In genomic region chr13:50464621-50465562, GRCm38 (mm10) we compare ENCODE assay signal across 9 mouse cellular contexts. TPM values are rescaled to one million over a fixed set of nuclear protein-coding genes. Genes with fewer than 3 reads are reported as not detected.
DNase-seq lines count a peak whose midpoint lies in the region; ATAC-seq and TF ChIP-seq lines count a peak whose summit lies in the region.
"Had no signal": no experiment of that assay in that cellular context is flagged by ENCODE, and none has a peak within 500 bp of the region (broad histone marks: within the 10 kb centered on the region; RNA-seq: fewer than 3 reads in every experiment).

No protein-coding gene starts in this region.

- peak; percentile 53 for ATAC-seq in hindbrain, postnatal 0 days
- no peak for ATAC-seq in liver, embryonic 15.5 days (ENCODE audit: insufficient read depth)

- DNase-seq in ES-E14 (ENCODE audit: low read depth, low spot score) = no peak
- DNase-seq in adrenal gland, postnatal 36 days = peak; percentile 14 to 39
- DNase-seq in hindbrain, postnatal 0 days (ENCODE audit: low spot score) = no peak
- DNase-seq in right cerebral cortex, adult 2 months (ENCODE audit: low spot score in 2 of 2) = no peak
- no peak for DNase-seq in left cerebral cortex, postnatal 4 days
- no peak for DNase-seq in cerebellum, postnatal 36 days
- no peak for DNase-seq in right cerebral cortex, postnatal 14 days

- H3K27me3 ChIP-seq in hindbrain, postnatal 0 days (ENCODE audit: insufficient read depth, low read length) = no peaks in the 10 kb centered on the region
- no peaks in the 10 kb centered on the region for H3K27me3 ChIP-seq in liver, embryonic 15.5 days

- no peaks in the 10 kb centered on the region for H3K36me3 ChIP-seq in ES-E14 (ENCODE audit: control insufficient read depth, insufficient read depth, low read length, poor library complexity, severe bottlenecking)
- no peaks in the 10 kb centered on the region for H3K36me3 ChIP-seq in hindbrain, postnatal 0 days (ENCODE audit: insufficient read depth, low read length)
- H3K36me3 ChIP-seq in liver, embryonic 15.5 days (replicated peaks) = no peaks in the 10 kb centered on the region

- in situ Hi-C loops in ES-E14 (cut with MboI; ENCODE audit: low sequenced_read_pairs in 2 of 2, unreplicated experiment in 2 of 2) = no loop called here

- no peak for TF ChIP-seq CTCF in hindbrain, postnatal 0 days (IDR thresholded peaks at IDR 0.05; ENCODE audit: low read depth)

- WGBS in hindbrain, postnatal 0 days = 44% methylated on average over 27 of the region's 27 CpGs
- WGBS in liver, embryonic 15.5 days (ENCODE audit: insufficient replicate concordance) = 30% methylated on average over 27 of the region's 27 CpGs

- H3K9ac ChIP-seq in ES-E14 (ENCODE audit: insufficient read depth, low read depth, low read length, poor library complexity, severe bottlenecking) = peak overlapping the region; percentile 46; the same call in 1 of the 2 replicates
- H3K9ac ChIP-seq in hindbrain, postnatal 0 days (replicated peaks; ENCODE audit: low read length) = no peak overlapping the region
- H3K9ac ChIP-seq in liver, embryonic 15.5 days = no peak overlapping the region

- H3K4me3 ChIP-seq in ES-E14 (ENCODE audit: insufficient read depth in 1 of 2, low read depth in 1 of 2, low read length in 2 of 2, poor library complexity in 1 of 2, severe bottlenecking in 1 of 2) = peak overlapping the region; percentile 40 to 55
- H3K4me3 ChIP-seq in hindbrain, postnatal 0 days (ENCODE audit: low read length) = peak overlapping the region; percentile 17
- no peak overlapping the region for H3K4me3 ChIP-seq in liver, embryonic 15.5 days (replicated peaks)

- peaks cover 11 to 16% of the 10 kb centered on the region in 2 experiments; a peak in 3 of 4 replicates for H3K4me1 ChIP-seq in ES-E14 (ENCODE audit: control insufficient read depth in 2 of 2, insufficient read depth in 2 of 2, low read length in 2 of 2, poor library complexity in 1 of 2)
- no peaks in the 10 kb centered on the region for H3K4me1 ChIP-seq in hindbrain, postnatal 0 days (ENCODE audit: insufficient read depth, low read length)
- no peaks in the 10 kb centered on the region for H3K4me1 ChIP-seq in liver, embryonic 15.5 days (replicated peaks)

- intact Hi-C loops in left cerebral cortex, postnatal 4 days (cut with DNase I) = no loop called here

- no peak overlapping the region for H3K27ac ChIP-seq in ES-E14 (ENCODE audit: insufficient read depth, low read depth, low read length, poor library complexity, severe bottlenecking)
- H3K27ac ChIP-seq in hindbrain, postnatal 0 days = no peak overlapping the region
- H3K27ac ChIP-seq in liver, embryonic 15.5 days (replicated peaks) = no peak overlapping the region
- H3K27ac ChIP-seq: macrophage had no signal

- H3K4me2 ChIP-seq in hindbrain, postnatal 0 days (ENCODE audit: low read depth, low read length) = peak overlapping the region; percentile 39
- peak overlapping the region; percentile 16 for H3K4me2 ChIP-seq in liver, embryonic 15.5 days

- H3K9me3 ChIP-seq in ES-E14 (ENCODE audit: control insufficient read depth, insufficient read depth, low read depth, low read length) = no peaks in the 10 kb centered on the region
- H3K9me3 ChIP-seq in hindbrain, postnatal 0 days (ENCODE audit: low read length) = no peaks in the 10 kb centered on the region
- no peaks in the 10 kb centered on the region for H3K9me3 ChIP-seq in liver, embryonic 15.5 days (replicated peaks)

TF ChIP-seq in ES-E14, 5 proteins besides CTCF, POLR2A, EP300 and RAD21:
- TF ChIP-seq ZC3H11A (IDR thresholded peaks at IDR 0.05; ENCODE audit: borderline replicate concordance, low read depth, low read length) = no peak
- no peak for TF ChIP-seq ZNF384 (IDR thresholded peaks at IDR 0.05; ENCODE audit: low read depth, low read length)
TF ChIP-seq in ES-E14: peak in this region for 0.

RNA-seq across cellular contexts. Expression of gene Nutm2, which starts 2.2 kb away (rescaled TPM):
- 0.11 TPM in 1 of 2 replicates, not detected in the other for total RNA-seq in ES-E14 (2012; rRNA removed)
- not detected for total RNA-seq in adrenal gland, postnatal 36 days (2021)
- total RNA-seq in hindbrain, postnatal 0 days (2014; rRNA removed) = not detected in 2 replicates
- polyA plus RNA-seq in hindbrain, postnatal 0 days (2015; fragmentation: Nextera tagmentation; extraction: Ambion mirVana) = not detected in 2 replicates
- polyA plus RNA-seq in liver, embryonic 15.5 days (2015; fragmentation: Nextera tagmentation; extraction: Ambion mirVana) = not detected in 2 replicates
- not detected for total RNA-seq in left cerebral cortex, postnatal 4 days (2021)
- polyA plus RNA-seq: macrophage had no signal

RNA-seq across cellular contexts. Expression of gene Gm47429, which starts 21.2 kb away (rescaled TPM):
- total RNA-seq in ES-E14 (2012; rRNA removed) = 0.67 TPM in 1 of 2 replicates, not detected in the other
- total RNA-seq in adrenal gland, postnatal 36 days (2021) = not detected
- total RNA-seq in hindbrain, postnatal 0 days (2014; rRNA removed) = not detected in 2 replicates
- polyA plus RNA-seq in hindbrain, postnatal 0 days (2015; fragmentation: Nextera tagmentation; extraction: Ambion mirVana) = not detected in 2 replicates
- polyA plus RNA-seq in liver, embryonic 15.5 days (2015; fragmentation: Nextera tagmentation; extraction: Ambion mirVana) = not detected in 2 replicates
- total RNA-seq in left cerebral cortex, postnatal 4 days (2021) = not detected
- polyA plus RNA-seq: macrophage had no signal

RNA-seq across cellular contexts. Expression of gene Fbxw17, which starts 47.2 kb away (rescaled TPM):
- total RNA-seq in ES-E14 (2012; rRNA removed) = 17.6 and 26.5 TPM in 2 replicates
- total RNA-seq in adrenal gland, postnatal 36 days (2021) = 10 to 100 TPM; 14.8 to 15.2 TPM
- total RNA-seq in hindbrain, postnatal 0 days (2014; rRNA removed) = 37.3 and 38.6 TPM in 2 replicates
- polyA plus RNA-seq in hindbrain, postnatal 0 days (2015; fragmentation: Nextera tagmentation; extraction: Ambion mirVana) = 29.2 and 32.5 TPM in 2 replicates
- polyA plus RNA-seq in liver, embryonic 15.5 days (2015; fragmentation: Nextera tagmentation; extraction: Ambion mirVana) = 4.5 and 5.0 TPM in 2 replicates
- 10 to 100 TPM; 28.3 to 33.8 TPM for total RNA-seq in left cerebral cortex, postnatal 4 days (2021)

Comparison
In these comparisons a context has a peak if more than half of its experiments do, and no peak if none do; other contexts are left out.
1. DNase-seq: peak in adrenal gland, postnatal 36 days (2 of 2); none in ES-E14 (single experiment), hindbrain, postnatal 0 days (single experiment), right cerebral cortex, adult 2 months (0 of 2), left cerebral cortex, postnatal 4 days (single experiment), cerebellum, postnatal 36 days (0 of 2) and right cerebral cortex, postnatal 14 days (single experiment).